Mouse (Mus musculus) hindbrain, embryonic 15.5 days (tissue): ENCODE measurements around the gene Amn1. TPM values are rescaled to one million over a fixed set of nuclear protein-coding genes. Genes with fewer than 3 reads are reported as not detected.
"Not testable (repeated sequence)": the region's sequence is repeated elsewhere in the genome, so short reads cannot be mapped to it uniquely, and the experiment has no call there.

Experiments
- ATAC-seq: fragments of 200-750 bp; cut with Nextera tagmentation; 2 replicates; pipeline ENCODE4 v1.8.0; 2017; ENCODE audit warnings: low read depth, moderate number of reproducible peaks, moderate TSS enrichment; ENCODE audit not compliant: low FRiP score
- H3K27ac ChIP-seq: fragments of 300-500 bp; sonication (generic); replicated peaks from 2 replicates; pipeline ENCODE4 v1.5.1; 2015; ENCODE audit warnings: mild to moderate bottlenecking, inconsistent platforms
- H3K27me3 ChIP-seq: fragments of 300-500 bp; sonication (generic); 2 replicates; pipeline ENCODE4 v1.6.1; 2015; ENCODE audit warnings: control low read depth, inconsistent platforms
- H3K36me3 ChIP-seq: fragments of 300-500 bp; sonication (generic); 2 replicates; pipeline ENCODE4 v1.6.1; 2015; ENCODE audit warnings: control low read depth, inconsistent platforms
- H3K4me1 ChIP-seq: fragments of 300-500 bp; sonication (generic); replicated peaks from 2 replicates; pipeline ENCODE4 v1.6.1; 2015; ENCODE audit warnings: control low read depth, inconsistent platforms
- H3K4me2 ChIP-seq: fragments of 300-500 bp; sonication (generic); 2 replicates; pipeline ENCODE4 v1.6.1; 2015; ENCODE audit warnings: moderate library complexity, mild to moderate bottlenecking, inconsistent platforms
- H3K4me3 ChIP-seq: fragments of 300-500 bp; sonication (generic); 2 replicates; pipeline ENCODE4 v1.5.1; 2015; ENCODE audit warnings: mild to moderate bottlenecking, inconsistent platforms
- H3K9ac ChIP-seq: fragments of 300-500 bp; sonication (generic); 2 replicates; pipeline ENCODE4 v1.6.1; 2015; ENCODE audit warnings: inconsistent platforms
- H3K9me3 ChIP-seq: fragments of 300-500 bp; sonication (generic); 2 replicates; pipeline ENCODE4 v1.6.1; 2016; ENCODE audit warnings: control low read depth, inconsistent platforms
- WGBS: fragments of 180-500 bp; shearing (Covaris S2); methylation state at CpG from one replicate; pipeline ENCODE4 v1.1.7; 2015; 5-methylcytosine and 5-hydroxymethylcytosine counted together
- polyA plus RNA-seq: library from polyadenylated mRNA; unstranded; fragments of >200 nt; fragmentation: Nextera tagmentation; extraction: Ambion mirVana; gene quantifications from 2 replicates; pipeline ENCODE4 v1.2.1, GENCODE M21; 2015

The Amn1 gene
- polyA plus RNA-seq, 1 experiment from 2014 or later = 99.8 TPM

- H3K9ac ChIP-seq = no peak overlapping the region
- no peak for ATAC-seq
- no peaks in the 10 kb centered on the region for H3K27me3 ChIP-seq
- peaks cover 23% of the 10 kb centered on the region for H3K4me1 ChIP-seq
- H3K4me2 ChIP-seq = no peak overlapping the region
- no peak overlapping the region for H3K4me3 ChIP-seq
- no peak overlapping the region for H3K27ac ChIP-seq
- peaks cover 39% of the 10 kb centered on the region for H3K36me3 ChIP-seq
- peaks cover under 1% of the 10 kb centered on the region; the same call in 1 of the 2 replicates for H3K9me3 ChIP-seq
- 97% methylated on average over 1 of the region's 1 CpGs for WGBS
Measured at GRCm38 (mm10) chr6:149184007-149184406, 4.5 kb downstream of the Amn1 start.

- no peaks in the 10 kb centered on the region for H3K4me1 ChIP-seq
- no peak overlapping the region for H3K4me2 ChIP-seq
- no peak overlapping the region for H3K4me3 ChIP-seq
- peaks cover 74% of the 10 kb centered on the region for H3K36me3 ChIP-seq
- no peaks in the 10 kb centered on the region for H3K27me3 ChIP-seq
- no peak overlapping the region for H3K9ac ChIP-seq
- no peak for ATAC-seq
- peaks cover 8% of the 10 kb centered on the region for H3K9me3 ChIP-seq
- H3K27ac ChIP-seq = no peak overlapping the region
Measured at GRCm38 (mm10) chr6:149179064-149179463, 9.4 kb downstream of the Amn1 start.

DNA sequence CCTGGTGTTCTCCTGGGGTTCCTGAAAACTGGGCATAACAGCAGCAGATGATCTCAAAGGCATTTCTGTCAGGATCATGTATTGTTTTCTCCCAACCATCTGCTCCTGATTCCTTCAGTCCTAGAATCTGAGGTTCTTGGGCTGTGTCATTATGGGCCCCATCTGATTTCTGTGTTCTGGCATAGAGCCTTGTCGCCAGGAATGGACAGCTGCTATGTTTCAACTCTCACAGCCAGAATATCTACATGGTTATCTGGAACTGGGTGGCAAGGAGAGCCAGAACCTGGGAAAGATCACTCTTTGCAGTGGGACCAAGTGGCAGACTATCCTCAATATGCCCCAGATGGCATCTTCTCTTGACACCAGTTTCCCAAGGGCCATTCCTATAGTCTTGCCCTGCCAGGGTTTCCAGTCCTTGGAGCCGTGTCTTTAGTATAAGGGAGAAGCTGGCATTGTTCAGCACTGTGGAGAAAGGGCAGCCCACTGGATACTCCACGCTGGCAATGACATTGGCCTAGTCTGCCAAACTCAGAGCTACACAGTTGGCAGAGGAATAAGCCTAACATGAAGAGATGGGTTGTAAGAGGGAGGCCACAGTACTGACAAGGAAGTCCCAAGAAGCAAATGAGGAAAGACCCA is 13.5 kb downstream of the Amn1 start:
- WGBS = 83% methylated on average over 3 of the region's 3 CpGs
- Histone ChIP-seq H3K4me1 (no peaks in the 10 kb centered on the region), H3K4me3 (no peak overlapping the region), H3K27ac (no peak overlapping the region), H3K9me3 (peaks cover 8% of the 10 kb centered on the region), H3K9ac (no peak overlapping the region), H3K27me3 (no peaks in the 10 kb centered on the region), H3K36me3 (peaks cover 46% of the 10 kb centered on the region), H3K4me2 (no peak overlapping the region)
- ATAC-seq = no peak

DNA sequence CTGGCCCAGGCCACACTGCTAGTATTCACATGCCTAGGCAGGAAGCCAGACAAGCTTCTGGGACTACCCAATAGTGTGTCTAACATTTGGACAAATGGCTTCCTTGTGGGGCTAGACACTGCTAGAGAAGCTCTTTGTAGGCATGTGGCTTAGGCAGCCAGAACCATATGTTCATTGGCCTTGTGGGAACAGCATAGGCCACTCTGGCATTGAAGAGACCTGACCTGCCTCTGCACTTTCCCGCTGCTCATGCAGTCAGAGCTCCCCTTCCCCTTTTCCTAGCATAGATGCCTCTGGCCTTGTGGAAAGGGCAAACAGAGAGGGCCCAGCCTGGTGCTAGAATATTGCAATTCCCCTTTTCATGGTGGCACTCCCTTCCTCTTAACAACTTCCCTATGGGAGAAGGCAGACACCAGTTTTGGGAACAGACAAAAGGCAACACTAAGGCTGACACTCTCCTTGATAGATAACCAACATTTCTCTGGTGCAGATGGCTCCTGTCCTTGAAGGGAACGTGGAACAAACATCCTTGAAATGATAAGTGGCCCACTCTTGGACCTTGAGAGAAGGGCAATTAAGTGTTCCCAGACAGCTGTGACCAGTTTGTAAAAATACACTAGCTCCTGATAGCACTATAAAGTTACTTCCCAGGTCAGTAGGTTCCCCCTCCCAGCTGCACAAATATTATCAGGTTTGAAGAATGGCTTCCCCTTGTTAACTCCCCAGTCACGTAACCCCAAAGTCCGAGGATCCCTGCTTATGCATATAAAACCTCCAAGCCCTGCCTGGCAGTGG is 14.5 kb downstream of the Amn1 start:
- no peak for ATAC-seq
- H3K4me1 ChIP-seq = no peaks in the 10 kb centered on the region
- no peak overlapping the region for H3K4me3 ChIP-seq
- no peak overlapping the region for H3K9ac ChIP-seq
- 73% methylated on average over 4 of the region's 4 CpGs for WGBS
- no peaks in the 10 kb centered on the region for H3K27me3 ChIP-seq
- H3K4me2 ChIP-seq = no peak overlapping the region
- peaks cover 41% of the 10 kb centered on the region for H3K36me3 ChIP-seq
- no peak overlapping the region for H3K27ac ChIP-seq
- H3K9me3 ChIP-seq = peaks cover 8% of the 10 kb centered on the region

DNA sequence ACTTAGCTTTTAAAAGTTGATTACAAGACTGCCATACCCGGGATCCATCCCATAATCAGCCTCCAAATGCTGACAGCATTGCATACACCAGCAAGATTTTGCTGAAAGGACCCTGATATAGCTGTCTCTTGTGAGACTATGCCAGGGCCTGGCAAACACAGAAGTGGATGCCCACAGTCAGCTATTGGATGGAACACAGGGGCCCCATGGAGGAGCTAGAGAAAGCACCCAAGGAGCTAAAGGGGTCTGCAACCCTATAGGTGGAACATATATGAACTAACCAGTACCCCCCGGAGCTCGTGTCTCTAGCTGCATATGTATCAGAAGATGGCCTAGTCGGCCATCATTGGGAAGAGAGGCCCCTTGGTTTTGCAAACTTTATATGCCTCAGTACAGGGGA is 18.5 kb downstream of the Amn1 start:
- not testable (repeated sequence) for H3K4me2 ChIP-seq

GRCm38 (mm10) chr6:149168436-149168835 is 20.1 kb downstream of the Amn1 start:
- Histone ChIP-seq H3K4me3 (no peak overlapping the region), H3K4me1 (no peaks in the 10 kb centered on the region), H3K27ac (no peak overlapping the region), H3K9ac (no peak overlapping the region), H3K9me3 (no peaks in the 10 kb centered on the region), H3K27me3 (no peaks in the 10 kb centered on the region), H3K36me3 (peaks cover 46% of the 10 kb centered on the region), H3K4me2 (no peak overlapping the region)
- ATAC-seq = no peak
- 94% methylated on average over 2 of the region's 2 CpGs for WGBS

More for the DNA sequence above, 18.5 kb downstream of the Amn1 start:
- not testable (repeated sequence) for H3K27ac ChIP-seq, ATAC-seq, H3K9me3 ChIP-seq, H3K27me3 ChIP-seq, H3K9ac ChIP-seq, H3K4me1 ChIP-seq, H3K4me3 ChIP-seq
- WGBS = 93% methylated on average over 4 of the region's 4 CpGs
- peaks cover 37% of the 10 kb centered on the region for H3K36me3 ChIP-seq

DNA sequence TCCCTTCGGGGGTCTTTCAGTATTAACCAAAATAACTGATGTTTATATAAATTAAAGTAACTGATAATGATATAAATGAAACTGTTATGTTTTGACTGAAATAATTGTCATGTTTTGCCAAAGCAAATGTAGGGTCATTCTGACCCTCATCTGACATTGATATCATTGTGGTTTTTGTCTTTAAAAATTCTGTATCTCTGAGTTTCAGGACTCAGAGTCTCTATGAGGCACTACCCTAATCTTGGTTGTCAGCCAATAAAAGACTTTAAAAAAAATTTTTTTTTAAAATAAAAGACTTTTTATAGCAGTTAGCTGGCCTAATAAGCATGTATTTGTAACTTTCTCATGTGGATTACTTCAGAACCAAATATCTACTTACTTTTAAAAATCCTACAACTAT is 20.8 kb downstream of the Amn1 start:
- no peak for ATAC-seq
- 100% methylated on average over 1 of the region's 1 CpGs for WGBS

DNA sequence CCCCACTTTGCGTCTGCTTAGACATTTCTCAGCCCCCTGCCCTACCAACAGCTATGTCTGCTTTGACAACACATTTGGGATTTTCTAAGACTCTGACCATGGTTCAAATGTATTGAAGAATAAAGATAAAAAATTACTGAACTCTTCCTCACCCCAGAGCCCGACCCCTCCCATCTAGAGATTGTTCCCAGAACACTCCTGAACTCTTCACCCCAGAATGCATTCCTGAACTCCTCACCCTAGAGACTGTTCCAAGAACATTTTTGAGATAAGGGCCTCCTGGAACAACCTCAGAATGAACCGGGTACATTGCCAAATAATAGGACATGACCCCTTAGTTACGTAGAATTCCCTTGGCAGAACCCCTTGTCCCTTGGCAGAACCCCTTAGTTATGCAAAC is 21.5 kb downstream of the Amn1 start:
- not testable (repeated sequence) for H3K4me2 ChIP-seq, H3K4me1 ChIP-seq, H3K9me3 ChIP-seq, H3K27me3 ChIP-seq, H3K4me3 ChIP-seq, ATAC-seq, H3K9ac ChIP-seq, H3K27ac ChIP-seq
- 85% methylated on average over 4 of the region's 4 CpGs for WGBS
- H3K36me3 ChIP-seq = peaks cover 56% of the 10 kb centered on the region

More for the DNA sequence above, 20.8 kb downstream of the Amn1 start:
- Histone ChIP-seq H3K27ac (no peak overlapping the region), H3K4me3 (no peak overlapping the region), H3K36me3 (peaks cover 51% of the 10 kb centered on the region), H3K27me3 (no peaks in the 10 kb centered on the region), H3K4me2 (no peak overlapping the region), H3K4me1 (no peaks in the 10 kb centered on the region), H3K9me3 (no peaks in the 10 kb centered on the region), H3K9ac (no peak overlapping the region)

- ATAC-seq = no peak
- Histone ChIP-seq H3K36me3 (peaks cover 31% of the 10 kb centered on the region), H3K4me3 (no peak overlapping the region), H3K9ac (no peak overlapping the region), H3K27ac (no peak overlapping the region), H3K9me3 (no peaks in the 10 kb centered on the region), H3K4me1 (no peaks in the 10 kb centered on the region), H3K4me2 (no peak overlapping the region), H3K27me3 (no peaks in the 10 kb centered on the region)
- WGBS = 73% methylated on average over 3 of the region's 3 CpGs
Measured at GRCm38 (mm10) chr6:149155031-149155841, 33.3 kb downstream of the Amn1 start.

GRCm38 (mm10) chr6:149154116-149155030 is 34.1 kb downstream of the Amn1 start:
- no peak for ATAC-seq
- Histone ChIP-seq H3K4me3 (no peak overlapping the region), H3K4me1 (no peaks in the 10 kb centered on the region), H3K36me3 (peaks cover 26% of the 10 kb centered on the region), H3K9ac (no peak overlapping the region), H3K27me3 (no peaks in the 10 kb centered on the region), H3K4me2 (no peak overlapping the region), H3K9me3 (no peaks in the 10 kb centered on the region), H3K27ac (no peak overlapping the region)
- 27% methylated on average over 8 of the region's 8 CpGs for WGBS

DNA sequence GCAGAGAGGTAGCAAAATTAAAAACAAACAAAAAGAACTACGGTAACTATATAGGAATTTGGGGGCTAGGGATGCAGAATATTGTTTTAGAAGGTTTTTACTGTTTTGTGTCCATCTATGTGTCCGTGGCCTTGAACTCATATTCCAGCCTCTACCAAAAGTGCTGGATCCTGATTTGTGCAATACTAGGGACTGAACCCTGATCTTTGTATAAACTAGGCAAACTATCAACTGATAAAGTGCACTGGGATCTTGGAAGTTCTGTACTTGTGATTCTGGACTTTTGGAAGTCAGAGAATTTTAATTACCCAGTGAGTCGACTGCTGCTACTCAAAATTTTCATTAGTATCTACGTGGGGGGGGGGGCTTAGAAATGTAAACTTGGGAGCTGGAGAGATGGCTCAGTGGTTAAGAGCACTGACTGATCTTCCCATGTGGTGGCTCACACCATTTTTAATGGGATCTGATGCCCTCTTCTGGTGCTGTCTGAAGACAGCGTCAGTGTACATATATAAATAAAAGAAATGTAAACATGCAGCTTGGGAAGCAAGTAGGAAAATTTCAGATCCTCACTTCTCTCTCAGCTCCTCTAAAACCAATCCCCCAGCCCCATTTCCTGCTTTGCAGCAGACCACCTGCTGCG is 34.9 kb downstream of the Amn1 start:
- Histone ChIP-seq H3K4me1 (no peaks in the 10 kb centered on the region), H3K36me3 (peaks cover 21% of the 10 kb centered on the region), H3K9ac (no peak overlapping the region), H3K4me3 (no peak overlapping the region), H3K27me3 (no peaks in the 10 kb centered on the region), H3K4me2 (no peak overlapping the region), H3K27ac (no peak overlapping the region), H3K9me3 (no peaks in the 10 kb centered on the region)
- 53% methylated on average over 6 of the region's 6 CpGs for WGBS
- no peak for ATAC-seq
